Mouse (Mus musculus) heart, embryonic 14.5 days (tissue): ENCODE data around the gene Gga1. TPM values are rescaled to one million over a fixed set of nuclear protein-coding genes. Genes with fewer than 3 reads are reported as not detected.

Experiments used
- ATAC-seq: fragments of 200-750 bp; cut with Nextera tagmentation; 2 replicates; pipeline ENCODE4 v1.8.0; 2017; ENCODE audit warnings: low read depth, moderate TSS enrichment; ENCODE audit not compliant: insufficient number of reproducible peaks, insufficient read depth, low FRiP score
- H3K27ac ChIP-seq, 2 experiments: fragments of 200-500 bp in 1 of 2; fragments of 300-500 bp in 1 of 2; sonication (generic) in 1 of 2; replicated peaks in 1 of 2; 2 replicates each; pipeline ENCODE4 v1.5.1; 2012 to 2014; ENCODE audit warnings: low read depth in 2 of 2, low read length in 2 of 2, control low read depth in 1 of 2, mild to moderate bottlenecking in 1 of 2, mixed read lengths in 1 of 2; ENCODE audit not compliant: control insufficient read depth in 1 of 2, insufficient read depth in 1 of 2
- H3K27me3 ChIP-seq: fragments of 300-500 bp; sonication (generic); 2 replicates; pipeline ENCODE4 v1.6.1; 2014; ENCODE audit warnings: mild to moderate bottlenecking, low read length, control low read depth; ENCODE audit not compliant: control insufficient read depth, insufficient read depth
- H3K36me3 ChIP-seq: fragments of 300-500 bp; sonication (generic); 2 replicates; pipeline ENCODE4 v1.6.1; 2014; ENCODE audit warnings: mild to moderate bottlenecking, control low read depth, low read length, mixed read lengths; ENCODE audit not compliant: control insufficient read depth, insufficient read depth
- H3K4me1 ChIP-seq, 2 experiments: fragments of 200-500 bp in 1 of 2; fragments of 300-500 bp in 1 of 2; sonication (generic) in 1 of 2; 2 replicates each; pipeline ENCODE4 v1.6.1; 2012 to 2014; ENCODE audit warnings: low read length in 2 of 2, control low read depth in 1 of 2, mixed read lengths in 1 of 2; ENCODE audit not compliant: control insufficient read depth in 2 of 2, insufficient read depth in 2 of 2
- H3K4me2 ChIP-seq: fragments of 300-500 bp; sonication (generic); 2 replicates; pipeline ENCODE4 v1.6.1; 2014; ENCODE audit warnings: mild to moderate bottlenecking, low read length
- H3K4me3 ChIP-seq, 2 experiments: fragments of 200-500 bp in 1 of 2; fragments of 300-500 bp in 1 of 2; sonication (generic) in 1 of 2; 2 replicates each; pipeline ENCODE4 v1.5.1; 2012 to 2014; ENCODE audit warnings: low read length in 2 of 2, mild to moderate bottlenecking in 2 of 2, control low read depth in 1 of 2, low read depth in 1 of 2, moderate library complexity in 1 of 2; ENCODE audit not compliant: control insufficient read depth in 1 of 2, insufficient read depth in 1 of 2
- H3K9ac ChIP-seq: fragments of 300-500 bp; sonication (generic); 2 replicates; pipeline ENCODE4 v1.6.1; 2014; ENCODE audit warnings: mild to moderate bottlenecking, low read length
- H3K9me3 ChIP-seq: fragments of 300-500 bp; sonication (generic); 2 replicates; pipeline ENCODE4 v1.6.1; 2016; ENCODE audit warnings: low read length, control low read depth; ENCODE audit not compliant: control insufficient read depth
- WGBS: fragments of 180-500 bp; shearing (Covaris S2); extraction: QIAGEN DNeasy Blood & Tissue Kit; methylation state at CpG from one replicate; pipeline ENCODE4 v1.1.7; 2014; 5-methylcytosine and 5-hydroxymethylcytosine counted together
- polyA plus RNA-seq: library from polyadenylated mRNA; unstranded; fragments of >200 nt; fragmentation: Nextera tagmentation; extraction: Ambion mirVana; gene quantifications from 2 replicates; pipeline ENCODE4 v1.2.1, GENCODE M21; 2014

Gene Gga1
- polyA plus RNA-seq, 1 experiment from 2014 or later: 33.2 TPM

DNA sequence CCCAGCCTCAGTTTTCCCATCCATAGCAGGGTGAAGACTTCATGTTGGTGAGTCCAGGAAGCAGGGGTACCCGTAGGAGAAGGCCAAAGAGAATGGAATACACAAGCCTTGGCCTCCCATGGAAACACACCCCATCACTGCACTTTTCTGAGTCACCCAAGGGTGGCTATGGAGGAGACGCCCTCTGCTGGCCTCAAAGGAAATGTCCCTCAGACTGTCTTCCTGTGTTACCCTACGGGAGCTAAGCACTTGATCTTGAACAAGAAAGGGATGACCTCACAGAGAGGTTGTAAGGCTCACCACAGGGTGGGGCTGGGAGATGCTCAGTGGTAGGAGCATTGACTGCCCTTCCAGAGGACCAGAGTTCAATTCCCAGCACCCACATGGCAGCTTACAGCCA is 54.6 kb downstream of the Gga1 start:
- H3K4me1 ChIP-seq: peaks cover 18 to 38% of the 10 kb centered on the region in 2 experiments
- H3K4me2 ChIP-seq: no peak overlapping the region
- H3K4me3 ChIP-seq: no peak overlapping the region
- H3K9me3 ChIP-seq: no peaks in the 10 kb centered on the region
- 20% methylated on average over 3 of the region's 3 CpGs for WGBS
- no peaks in the 10 kb centered on the region for H3K27me3 ChIP-seq
- peaks cover 22% of the 10 kb centered on the region for H3K36me3 ChIP-seq
- H3K27ac ChIP-seq: no peak overlapping the region
- no peak overlapping the region for H3K9ac ChIP-seq
- ATAC-seq: no peak

DNA sequence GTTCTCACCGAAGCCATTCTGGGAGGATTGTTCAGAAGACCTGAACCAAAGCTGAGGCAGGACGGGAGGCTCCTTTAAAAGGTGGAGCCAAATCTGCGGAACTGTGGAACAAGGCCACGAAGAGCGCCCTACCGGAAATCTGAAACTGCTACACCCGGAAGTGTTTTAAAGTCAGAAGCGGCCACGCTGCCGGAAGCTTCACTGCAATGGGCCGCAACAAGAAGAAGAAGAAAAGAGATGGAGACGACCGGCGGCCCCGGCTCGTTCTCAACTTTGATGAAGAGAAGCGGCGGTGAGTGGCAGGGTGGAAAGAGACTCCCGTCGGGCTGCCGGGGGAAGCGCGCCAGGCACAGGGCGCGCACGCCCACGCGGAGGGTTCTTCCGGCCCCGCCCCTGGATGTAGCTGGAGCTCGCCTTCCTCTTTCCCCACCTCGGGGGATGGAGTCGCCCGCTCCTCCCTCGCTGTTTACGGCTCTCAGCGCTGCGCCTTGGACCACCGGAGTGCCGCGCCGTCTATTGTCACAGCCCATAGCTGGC is 57.9 kb downstream of the Gga1 start, which contains the start of gene Nol12:
Gene Nol12, plus strand, starts transcription at position 150 of the 537 bp plus-strand sequence.
- H3K27me3 ChIP-seq: no peaks in the 10 kb centered on the region
- H3K36me3 ChIP-seq: peaks cover 41% of the 10 kb centered on the region
- peaks cover 2 to 17% of the 10 kb centered on the region in 2 experiments; a peak in 3 of 4 replicates for H3K4me1 ChIP-seq
- peak within 1 kb of the TSS; percentile 88 for H3K9ac ChIP-seq
- WGBS: 1% methylated on average over 42 of the region's 42 CpGs
- H3K9me3 ChIP-seq: no peaks in the 10 kb centered on the region
- ATAC-seq: peak; percentile 64
- peak within 1 kb of the TSS; percentile 67 to 74 for H3K4me3 ChIP-seq
- H3K4me2 ChIP-seq: peak within 1 kb of the TSS; percentile 93
- peak within 1 kb of the TSS; percentile 69 to 79 for H3K27ac ChIP-seq

DNA sequence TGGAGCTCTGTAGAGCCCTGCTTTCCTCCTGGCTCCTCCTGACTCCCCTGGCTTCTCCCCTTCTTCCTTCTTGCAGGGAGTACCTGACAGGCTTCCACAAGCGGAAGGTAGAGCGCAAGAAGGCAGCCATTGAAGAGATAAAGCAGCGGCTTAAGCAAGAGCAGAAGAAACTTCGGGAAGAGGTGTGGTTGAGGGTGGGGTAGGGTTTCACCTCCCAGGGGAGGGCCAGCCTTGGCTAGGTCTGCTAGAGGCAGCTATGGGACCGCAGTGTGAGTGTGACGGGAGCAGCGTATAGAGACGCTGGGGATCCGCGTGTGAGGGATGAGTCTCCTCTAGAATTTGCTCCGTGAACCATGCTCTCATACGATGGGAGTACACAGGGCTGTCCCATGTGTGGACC is 59.4 kb downstream of the Gga1 start:
- 87% methylated on average over 12 of the region's 12 CpGs for WGBS
- no peaks in the 10 kb centered on the region for H3K9me3 ChIP-seq
- peaks cover 47% of the 10 kb centered on the region for H3K36me3 ChIP-seq
- ATAC-seq: no peak
- no peak overlapping the region for H3K4me3 ChIP-seq
- H3K4me1 ChIP-seq: peaks cover 2 to 16% of the 10 kb centered on the region in 2 experiments; a peak in 3 of 4 replicates
- no peak overlapping the region for H3K9ac ChIP-seq
- H3K27me3 ChIP-seq: no peaks in the 10 kb centered on the region
- no peak overlapping the region for H3K27ac ChIP-seq
- H3K4me2 ChIP-seq: no peak overlapping the region

DNA sequence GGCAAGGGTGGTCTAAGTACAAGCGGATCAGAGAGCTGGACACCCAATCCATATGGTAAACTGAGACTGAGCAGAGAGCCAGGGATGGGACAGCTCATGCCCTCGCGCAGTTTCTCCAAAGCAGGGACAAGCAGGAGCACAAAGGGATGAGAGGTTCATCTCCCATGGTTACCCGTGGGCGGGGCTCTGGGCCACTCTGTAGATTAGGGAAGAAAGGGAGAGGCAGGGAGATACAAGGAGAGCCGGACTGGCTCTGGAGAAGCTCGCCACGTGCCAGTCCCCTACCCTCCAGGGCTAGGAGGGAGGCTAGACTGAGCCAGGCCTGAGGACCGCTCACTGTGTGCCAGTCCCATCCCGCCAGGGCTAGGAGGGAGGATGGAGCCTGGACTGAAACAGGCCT is 60.3 kb downstream of the Gga1 start:
- ATAC-seq: no peak
- no peaks in the 10 kb centered on the region for H3K27me3 ChIP-seq
- no peaks in the 10 kb centered on the region for H3K9me3 ChIP-seq
- H3K4me1 ChIP-seq: peaks cover 2 to 15% of the 10 kb centered on the region in 2 experiments; a peak in 3 of 4 replicates
- no peak overlapping the region for H3K27ac ChIP-seq
- no peak overlapping the region for H3K4me3 ChIP-seq
- H3K36me3 ChIP-seq: peaks cover 54% of the 10 kb centered on the region
- H3K4me2 ChIP-seq: no peak overlapping the region
- 89% methylated on average over 10 of the region's 10 CpGs for WGBS
- H3K9ac ChIP-seq: no peak overlapping the region

DNA sequence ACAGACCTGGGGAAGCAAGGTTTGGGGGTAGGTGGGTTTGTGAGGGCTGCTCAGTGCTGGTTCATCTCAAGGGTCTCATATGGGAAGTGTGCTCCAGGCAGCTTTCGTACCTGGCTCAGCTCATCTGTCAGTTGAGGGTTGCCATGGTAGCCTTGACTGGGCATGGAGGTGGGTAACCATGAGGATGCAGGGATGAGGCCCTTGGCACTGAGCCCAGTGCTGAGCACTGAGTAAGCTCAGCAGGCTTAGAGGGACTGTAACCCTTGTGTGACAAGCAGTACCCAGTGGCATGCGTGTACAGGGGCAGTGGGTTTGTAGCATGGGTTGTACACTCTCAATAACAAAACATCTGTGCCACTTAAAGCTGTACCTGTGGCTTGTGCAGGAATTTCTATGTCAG is 61.0 kb downstream of the Gga1 start:
- no peak for ATAC-seq
- Histone ChIP-seq H3K27ac (no peak overlapping the region), H3K9ac (no peak overlapping the region), H3K4me3 (no peak overlapping the region), H3K4me2 (no peak overlapping the region), H3K27me3 (no peaks in the 10 kb centered on the region), H3K9me3 (no peaks in the 10 kb centered on the region), H3K36me3 (peaks cover 54% of the 10 kb centered on the region), H3K4me1 (peaks cover 5 to 18% of the 10 kb centered on the region in 2 experiments; a peak in 3 of 4 replicates)
- WGBS: 71% methylated on average over 2 of the region's 2 CpGs

DNA sequence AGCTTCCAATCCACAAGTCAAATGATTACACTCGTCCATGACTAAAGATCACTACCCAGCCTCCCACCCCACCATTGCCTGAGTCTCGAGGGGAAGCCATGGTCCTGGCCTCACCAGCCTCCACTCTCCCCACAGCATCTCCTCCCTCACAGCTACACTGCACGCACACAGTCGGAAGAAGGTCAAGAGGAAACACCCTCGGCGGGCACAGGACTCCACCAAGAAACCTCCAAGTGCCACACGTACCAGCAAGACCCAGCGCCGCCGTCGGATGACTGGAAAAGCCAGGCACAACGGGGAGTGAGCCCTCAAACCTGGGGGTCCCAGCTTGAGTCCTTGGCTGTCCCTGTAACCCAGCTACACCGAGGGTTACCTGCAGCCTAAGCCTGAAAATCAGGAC is 63.3 kb downstream of the Gga1 start:
- no peaks in the 10 kb centered on the region for H3K27me3 ChIP-seq
- WGBS: 90% methylated on average over 13 of the region's 13 CpGs
- no peak overlapping the region for H3K27ac ChIP-seq
- no peak overlapping the region for H3K4me3 ChIP-seq
- H3K36me3 ChIP-seq: peaks cover 54% of the 10 kb centered on the region
- no peak overlapping the region for H3K4me2 ChIP-seq
- H3K4me1 ChIP-seq: peaks cover 5 to 14% of the 10 kb centered on the region in 2 experiments; a peak in 3 of 4 replicates
- ATAC-seq: no peak
- H3K9ac ChIP-seq: no peak overlapping the region
- no peaks in the 10 kb centered on the region for H3K9me3 ChIP-seq

DNA sequence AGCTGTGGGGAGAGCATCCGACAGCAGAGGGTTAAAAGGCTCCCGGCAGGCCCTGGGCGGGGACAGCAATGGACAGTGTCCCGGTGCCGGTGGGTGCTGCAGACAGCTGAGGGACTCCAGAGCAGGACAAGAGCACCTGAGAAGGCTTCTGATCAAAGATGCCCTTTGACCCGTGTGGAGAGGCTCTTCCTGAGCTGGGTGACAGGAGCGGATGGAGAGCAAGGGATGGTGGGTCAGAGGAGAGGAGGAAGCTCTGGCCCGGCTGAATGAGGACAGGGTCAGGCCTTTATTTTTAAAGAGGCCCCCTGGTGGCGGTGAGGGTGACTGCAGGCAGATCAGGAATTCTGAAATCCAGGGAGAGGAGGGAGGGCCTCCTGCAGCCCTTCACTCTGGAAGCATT is 65.7 kb downstream of the Gga1 start:
- peak overlapping the region; percentile 54 for H3K9ac ChIP-seq
- ATAC-seq: peak; percentile 45; the same call in 1 of the 2 replicates
- peak overlapping the region; percentile 29 to 50 for H3K4me3 ChIP-seq
- no peaks in the 10 kb centered on the region for H3K27me3 ChIP-seq
- peak overlapping the region; percentile 61 for H3K4me2 ChIP-seq
- H3K36me3 ChIP-seq: peaks cover 44% of the 10 kb centered on the region
- WGBS: 1% methylated on average over 9 of the region's 9 CpGs
- H3K9me3 ChIP-seq: no peaks in the 10 kb centered on the region
- H3K27ac ChIP-seq: no peak overlapping the region
- peaks cover 3 to 6% of the 10 kb centered on the region in 2 experiments; a peak in 2 of 4 replicates for H3K4me1 ChIP-seq
